Mouse (Mus musculus) embryonic fibroblast, embryonic 13.5 days (primary cell): ENCODE measurements around the gene Kcnj14.

Experiments
- CTCF ChIP-seq: IDR thresholded peaks from 2 replicates; pipeline ENCODE4 v1.5.1; 2011; ENCODE audit warnings: mild to moderate bottlenecking, control low read depth, low read length, moderate library complexity, borderline replicate concordance; ENCODE audit not compliant: insufficient read depth
- POLR2A ChIP-seq: IDR thresholded peaks from 2 replicates; pipeline ENCODE4 v1.6.1; 2011; ENCODE audit warnings: low read depth, mild to moderate bottlenecking, control low read depth, low read length, moderate library complexity

DNA sequence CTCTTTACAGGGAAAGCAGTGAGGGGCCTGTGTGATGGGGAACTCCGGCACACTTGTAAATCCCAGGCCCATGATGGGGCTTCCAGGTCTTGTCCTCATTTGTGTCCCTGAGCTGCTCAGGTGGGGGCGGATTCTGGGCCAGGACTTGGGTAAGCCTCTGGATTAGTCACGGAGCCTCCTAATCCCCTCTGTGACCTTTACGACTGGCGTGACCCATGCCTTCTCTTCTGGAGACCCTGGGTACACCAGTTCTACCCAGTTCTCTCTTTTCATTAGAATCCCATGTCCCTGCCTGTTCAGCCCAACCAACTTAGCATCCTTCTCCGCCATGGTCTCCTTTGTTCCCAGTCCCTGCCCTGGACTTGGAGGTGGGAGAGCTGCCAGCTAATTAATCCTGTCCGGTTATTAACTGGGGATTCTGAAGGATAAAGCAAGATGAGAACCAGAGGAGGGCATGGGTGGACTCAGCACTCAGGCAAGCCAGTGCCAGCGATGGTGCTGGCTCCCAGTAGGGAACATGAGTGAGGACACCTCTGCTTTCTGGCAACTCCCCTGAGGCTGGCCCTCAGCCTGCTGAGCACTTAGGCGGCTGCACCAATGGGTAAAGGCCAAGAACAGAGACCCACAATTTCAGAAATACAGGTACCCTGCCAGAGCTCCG, 9.1 kb downstream of the Kcnj14 start:
- TF ChIP-seq CTCF = no peak
- no peak for TF ChIP-seq POLR2A
